Mouse (Mus musculus) liver, embryonic 12.5 days (tissue): ENCODE data around the gene Slc50a1. TPM values are rescaled to one million over a fixed set of nuclear protein-coding genes. Genes with fewer than 3 reads are reported as not detected.

Experiments
- ATAC-seq: fragments of 200-750 bp; cut with Nextera tagmentation; 2 replicates; pipeline ENCODE4 v1.8.0; 2017; ENCODE audit warnings: moderate number of reproducible peaks, mild to moderate bottlenecking, moderate library complexity
- H3K27ac ChIP-seq: fragments of 300-500 bp; sonication (generic); 2 replicates; pipeline ENCODE4 v1.5.1; 2016; ENCODE audit warnings: mild to moderate bottlenecking
- H3K27me3 ChIP-seq: fragments of 300-500 bp; sonication (generic); replicated peaks from 2 replicates; pipeline ENCODE4 v1.6.1; 2016; ENCODE audit warnings: mild to moderate bottlenecking, moderate library complexity
- H3K36me3 ChIP-seq: fragments of 300-500 bp; sonication (generic); 2 replicates; pipeline ENCODE4 v1.6.1; 2016; ENCODE audit warnings: mild to moderate bottlenecking, moderate library complexity
- H3K4me1 ChIP-seq: fragments of 300-500 bp; sonication (generic); 2 replicates; pipeline ENCODE4 v1.6.1; 2016
- H3K4me2 ChIP-seq: fragments of 300-500 bp; sonication (generic); 2 replicates; pipeline ENCODE4 v1.6.1; 2016; ENCODE audit warnings: mild to moderate bottlenecking, moderate library complexity
- H3K4me3 ChIP-seq: fragments of 300-500 bp; sonication (generic); 2 replicates; pipeline ENCODE4 v1.5.1; 2016; ENCODE audit warnings: mild to moderate bottlenecking, moderate library complexity
- H3K9ac ChIP-seq: fragments of 300-500 bp; sonication (generic); 2 replicates; pipeline ENCODE4 v1.6.1; 2016; ENCODE audit warnings: mild to moderate bottlenecking, moderate library complexity
- H3K9me3 ChIP-seq: fragments of 300-500 bp; sonication (generic); replicated peaks from 2 replicates; pipeline ENCODE4 v1.6.1; 2016; ENCODE audit warnings: mild to moderate bottlenecking, moderate library complexity
- WGBS: fragments of 180-500 bp; shearing (Covaris S2); methylation state at CpG from one replicate; pipeline ENCODE4 v1.1.7; 2016; ENCODE audit not compliant: insufficient replicate concordance; 5-methylcytosine and 5-hydroxymethylcytosine counted together
- polyA plus RNA-seq: library from polyadenylated mRNA; unstranded; fragments of >200 nt; fragmentation: Nextera tagmentation; extraction: Ambion mirVana; gene quantifications from 2 replicates; pipeline ENCODE4 v1.2.1, GENCODE M21; 2016

The Slc50a1 gene
- polyA plus RNA-seq, 1 experiment from 2014 or later, result 21.6 TPM

GRCm38 (mm10) chr3:89292303-89292702 lies 21.9 kb upstream of the Slc50a1 start:
- no peak for ATAC-seq
- no peaks in the 10 kb centered on the region for H3K9me3 ChIP-seq
- no peak overlapping the region for H3K4me3 ChIP-seq
- no peak overlapping the region for H3K9ac ChIP-seq
- no peak overlapping the region for H3K4me2 ChIP-seq
- 61% methylated on average over 5 of the region's 5 CpGs for WGBS
- H3K27me3 ChIP-seq, result peaks cover 24% of the 10 kb centered on the region
- H3K36me3 ChIP-seq, result no peaks in the 10 kb centered on the region
- H3K27ac ChIP-seq, result no peak overlapping the region
- peaks cover 16% of the 10 kb centered on the region for H3K4me1 ChIP-seq

DNA sequence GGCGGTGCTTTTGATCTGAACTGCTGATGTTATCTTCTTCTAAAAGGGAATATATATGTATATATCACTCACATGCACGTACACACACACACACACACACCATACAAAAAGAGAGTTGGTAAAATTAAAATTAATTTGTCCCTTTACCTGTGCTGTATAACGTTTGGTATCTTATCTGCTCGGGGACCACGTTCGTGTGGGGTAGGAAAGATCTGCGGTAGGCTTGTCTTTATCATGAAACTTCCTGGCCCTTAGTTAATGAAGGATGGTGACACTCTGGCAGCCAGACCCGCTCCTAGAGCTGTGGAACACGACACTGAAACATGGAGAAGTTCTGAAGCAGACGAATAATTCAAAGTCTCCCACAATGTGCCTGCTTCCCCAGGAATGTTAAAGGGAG lies 21.5 kb upstream of the Slc50a1 start:
- Histone ChIP-seq H3K27me3 (peaks cover 24% of the 10 kb centered on the region), H3K27ac (no peak overlapping the region), H3K36me3 (no peaks in the 10 kb centered on the region), H3K9me3 (no peaks in the 10 kb centered on the region), H3K4me2 (no peak overlapping the region), H3K4me3 (no peak overlapping the region), H3K4me1 (peaks cover 16% of the 10 kb centered on the region), H3K9ac (no peak overlapping the region)
- 29% methylated on average over 10 of the region's 10 CpGs for WGBS
- no peak for ATAC-seq

- Histone ChIP-seq H3K4me1 (peaks cover 16% of the 10 kb centered on the region), H3K4me2 (no peak overlapping the region), H3K36me3 (no peaks in the 10 kb centered on the region), H3K4me3 (no peak overlapping the region), H3K27ac (no peak overlapping the region), H3K9me3 (no peaks in the 10 kb centered on the region), H3K27me3 (peaks cover 43% of the 10 kb centered on the region), H3K9ac (no peak overlapping the region)
- ATAC-seq, result no peak
- 31% methylated on average over 7 of the region's 7 CpGs for WGBS
Measured at GRCm38 (mm10) chr3:89288503-89288928, 18.1 kb upstream of the Slc50a1 start.

GRCm38 (mm10) chr3:89287286-89287685 lies 16.9 kb upstream of the Slc50a1 start:
- no peak for ATAC-seq
- Histone ChIP-seq H3K9ac (no peak overlapping the region), H3K9me3 (no peaks in the 10 kb centered on the region), H3K4me2 (no peak overlapping the region), H3K4me3 (no peak overlapping the region), H3K4me1 (peaks cover 11% of the 10 kb centered on the region), H3K27ac (no peak overlapping the region), H3K36me3 (no peaks in the 10 kb centered on the region), H3K27me3 (peaks cover 51% of the 10 kb centered on the region)
- WGBS, result 33% methylated on average over 5 of the region's 5 CpGs

DNA sequence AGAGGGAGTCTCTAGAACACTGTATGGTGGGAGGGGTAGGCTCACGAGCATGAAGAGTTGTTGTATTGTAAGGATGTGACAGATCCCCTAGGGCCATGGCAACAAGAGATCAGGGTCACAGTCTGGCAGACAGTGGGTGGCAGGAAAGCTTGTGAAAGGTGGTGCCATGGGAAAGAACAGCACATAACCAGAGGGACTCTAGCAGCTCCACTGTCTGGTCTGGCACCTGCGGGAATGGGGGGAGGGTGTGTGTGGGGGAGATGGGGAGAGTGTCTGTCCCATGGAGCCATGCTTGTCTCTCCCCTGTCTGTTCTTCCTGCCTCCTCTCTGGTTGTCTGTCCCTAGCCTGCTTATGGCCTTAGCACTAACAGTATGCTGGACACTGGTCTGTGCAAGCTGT lies 15.2 kb upstream of the Slc50a1 start:
- Histone ChIP-seq H3K9ac (no peak overlapping the region), H3K36me3 (no peaks in the 10 kb centered on the region), H3K27ac (no peak overlapping the region), H3K27me3 (peaks cover 69% of the 10 kb centered on the region), H3K4me1 (peaks cover 18% of the 10 kb centered on the region), H3K4me2 (no peak overlapping the region), H3K9me3 (no peaks in the 10 kb centered on the region), H3K4me3 (no peak overlapping the region)
- ATAC-seq, result no peak
- WGBS, result 44% methylated on average over 2 of the region's 2 CpGs

GRCm38 (mm10) chr3:89284261-89284660 lies 13.9 kb upstream of the Slc50a1 start:
- Histone ChIP-seq H3K4me3 (no peak overlapping the region), H3K9ac (no peak overlapping the region), H3K9me3 (no peaks in the 10 kb centered on the region), H3K27me3 (peaks cover 81% of the 10 kb centered on the region), H3K4me2 (no peak overlapping the region), H3K4me1 (peaks cover 30% of the 10 kb centered on the region), H3K27ac (no peak overlapping the region), H3K36me3 (no peaks in the 10 kb centered on the region)
- 74% methylated on average over 3 of the region's 3 CpGs for WGBS
- ATAC-seq, result no peak

DNA sequence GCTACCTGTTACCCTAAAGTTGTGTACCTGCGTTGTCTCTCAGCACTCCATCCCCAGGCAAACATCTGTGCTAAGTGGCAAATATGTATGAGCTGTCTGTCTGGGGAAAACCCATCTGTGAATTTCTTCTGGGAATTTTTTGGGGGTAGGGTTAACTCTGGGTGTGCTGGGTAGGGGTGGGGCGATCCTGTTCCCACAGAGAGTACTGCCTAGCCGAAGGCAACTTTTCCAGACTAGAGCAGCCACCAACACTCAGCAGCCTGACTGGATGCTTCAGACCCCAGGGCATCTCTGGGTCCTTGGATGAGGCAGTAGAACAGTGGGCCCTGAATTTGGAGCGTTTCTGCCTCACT lies 11.9 kb upstream of the Slc50a1 start:
- no peak for ATAC-seq
- H3K27ac ChIP-seq, result no peak overlapping the region

GRCm38 (mm10) chr3:89281579-89282290 lies 11.4 kb upstream of the Slc50a1 start:
- no peaks in the 10 kb centered on the region for H3K9me3 ChIP-seq
- peak overlapping the region; percentile 69 for H3K4me2 ChIP-seq
- H3K36me3 ChIP-seq, result no peaks in the 10 kb centered on the region
- peaks cover 49% of the 10 kb centered on the region for H3K4me1 ChIP-seq
- 14% methylated on average over 20 of the region's 20 CpGs for WGBS
- no peak overlapping the region for H3K27ac ChIP-seq
- peaks cover 87% of the 10 kb centered on the region for H3K27me3 ChIP-seq
- peak overlapping the region; percentile 50 for H3K4me3 ChIP-seq
- no peak overlapping the region for H3K9ac ChIP-seq
- ATAC-seq, result no peak

More for the DNA sequence above, 11.9 kb upstream of the Slc50a1 start:
- Histone ChIP-seq H3K4me1 (peaks cover 45% of the 10 kb centered on the region), H3K9ac (no peak overlapping the region), H3K36me3 (no peaks in the 10 kb centered on the region), H3K27me3 (peaks cover 82% of the 10 kb centered on the region), H3K9me3 (no peaks in the 10 kb centered on the region), H3K4me2 (0 out of 2 replicates have a peak overlapping the region, but pooled peaks have one; percentile 69), H3K4me3 (no peak overlapping the region)
- WGBS, result 19% methylated on average over 4 of the region's 4 CpGs

DNA sequence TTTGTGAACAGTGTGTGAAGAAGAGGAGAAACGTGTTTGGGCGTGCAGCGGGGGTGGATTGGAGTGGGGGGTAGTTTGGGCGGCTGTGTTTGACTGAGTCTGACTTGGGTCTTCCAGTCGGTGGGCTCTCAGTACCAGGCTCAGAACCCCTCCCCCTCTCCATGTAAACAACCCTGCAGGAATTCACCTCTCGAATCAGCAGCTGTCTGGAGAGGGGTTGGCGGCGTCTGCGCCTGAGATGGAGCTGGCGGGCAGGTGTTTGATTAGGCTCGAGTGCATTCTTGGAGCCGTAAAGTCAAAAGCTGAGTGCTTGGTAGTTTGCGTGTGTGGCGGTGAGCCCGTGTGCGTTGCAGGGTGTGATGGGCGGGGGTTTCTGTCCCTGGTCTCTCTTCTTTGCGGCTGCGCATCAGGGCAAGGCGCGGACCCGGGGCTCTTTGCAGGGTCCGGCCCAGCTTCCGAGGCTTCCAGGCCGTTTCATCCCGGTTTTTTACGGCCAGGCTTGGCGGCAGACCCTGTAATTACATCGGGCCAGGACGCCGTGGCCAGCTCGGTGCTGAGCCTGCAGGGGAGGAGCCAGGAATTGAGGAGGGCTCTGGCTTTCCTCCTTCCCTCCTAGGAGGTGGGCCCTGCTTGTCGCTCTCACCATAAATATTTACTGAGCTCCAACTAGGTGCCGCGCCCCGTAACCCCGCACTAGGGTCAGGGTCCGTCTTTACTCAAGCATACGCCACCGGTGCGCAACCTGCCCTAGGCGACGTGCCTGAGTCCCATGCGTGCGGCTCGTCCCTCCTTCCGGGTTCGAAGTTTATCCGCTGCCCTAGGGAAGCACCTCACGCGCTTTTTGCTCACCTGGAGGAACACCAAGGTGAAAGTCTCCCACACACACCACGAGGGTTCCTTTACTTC lies 10.5 kb upstream of the Slc50a1 start, which contains the start of gene Efna1:
Gene Efna1, minus strand, starts transcription at position 537 of the 906 bp plus-strand sequence.
- peak; percentile 45 for ATAC-seq
- Histone ChIP-seq H3K4me3 (peak within 1 kb of the TSS; percentile 50), H3K9me3 (no peaks in the 10 kb centered on the region), H3K36me3 (no peaks in the 10 kb centered on the region), H3K4me2 (peak within 1 kb of the TSS; percentile 69), H3K27ac (no peak within 1 kb of the TSS), H3K9ac (no peak within 1 kb of the TSS), H3K4me1 (peaks cover 49% of the 10 kb centered on the region), H3K27me3 (peaks cover 87% of the 10 kb centered on the region)
- 1% methylated on average over 52 of the region's 52 CpGs for WGBS

GRCm38 (mm10) chr3:89280050-89280605 lies 9.8 kb upstream of the Slc50a1 start:
- H3K4me1 ChIP-seq, result peaks cover 49% of the 10 kb centered on the region
- no peaks in the 10 kb centered on the region for H3K9me3 ChIP-seq
- H3K4me3 ChIP-seq, result peak overlapping the region; percentile 50
- H3K9ac ChIP-seq, result no peak overlapping the region
- H3K27me3 ChIP-seq, result peaks cover 87% of the 10 kb centered on the region
- peak overlapping the region; percentile 69 for H3K4me2 ChIP-seq
- H3K36me3 ChIP-seq, result no peaks in the 10 kb centered on the region
- ATAC-seq, result no peak
- peak overlapping the region; percentile 58; the same call in 1 of the 2 replicates for H3K27ac ChIP-seq
- under 1% methylated on average over 29 of the region's 29 CpGs for WGBS

DNA sequence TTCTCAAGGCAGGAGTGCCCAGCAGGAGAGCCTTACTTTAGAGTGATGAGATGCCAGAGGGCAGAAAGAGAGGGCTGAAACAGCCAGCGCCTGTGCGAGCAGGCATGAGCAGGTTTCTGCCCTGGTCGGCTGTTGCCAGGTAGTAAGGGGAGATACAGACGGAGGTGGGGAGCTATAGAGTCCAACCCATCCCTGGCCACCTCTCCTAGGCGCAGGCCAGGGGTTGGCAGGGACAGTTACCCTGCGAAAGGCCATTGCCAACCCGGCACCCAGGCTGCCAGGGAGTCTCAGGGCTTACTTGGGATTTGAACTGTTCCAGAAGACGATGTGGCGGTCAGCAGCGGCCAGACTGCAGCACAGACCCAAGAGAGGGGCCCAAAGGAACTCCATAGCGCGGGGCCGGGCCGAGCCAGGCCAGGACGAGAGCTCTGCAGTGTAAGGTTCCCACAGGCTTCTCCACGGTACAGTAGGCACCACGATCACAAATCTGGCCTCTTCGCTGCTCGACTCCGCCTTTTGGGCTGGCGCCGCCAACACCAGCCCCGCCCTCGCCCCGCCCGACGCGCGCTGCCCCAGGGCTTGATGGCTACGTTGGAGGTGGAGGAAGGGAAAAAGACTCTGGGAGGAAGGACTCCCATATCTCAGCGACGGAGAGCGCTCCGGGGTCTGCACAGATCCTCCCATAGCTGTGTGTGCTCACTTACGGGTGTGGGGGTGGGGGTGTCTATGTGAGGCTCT lies 9.0 kb upstream of the Slc50a1 start:
- Histone ChIP-seq H3K4me1 (peaks cover 49% of the 10 kb centered on the region), H3K9ac (peak overlapping the region; percentile 45; the same call in 1 of the 2 replicates), H3K4me3 (peak overlapping the region; percentile 50), H3K4me2 (peak overlapping the region; percentile 69), H3K9me3 (no peaks in the 10 kb centered on the region), H3K27me3 (peaks cover 83% of the 10 kb centered on the region), H3K36me3 (no peaks in the 10 kb centered on the region), H3K27ac (peak overlapping the region; percentile 58)
- ATAC-seq, result peak; percentile 45
- 3% methylated on average over 35 of the region's 35 CpGs for WGBS
